Mouse (Mus musculus) heart, postnatal 0 days (tissue): ENCODE data around the gene Tbc1d10b.

Source experiments
- CTCF ChIP-seq: IDR thresholded peaks from 2 replicates; pipeline ENCODE4 v1.5.1; 2016; ENCODE audit warnings: antibody characterized with exemption, control low read depth, low read depth
- EP300 ChIP-seq: IDR thresholded peaks from 2 replicates; pipeline ENCODE4 v1.6.1; 2016; ENCODE audit warnings: antibody characterized with exemption, low read depth

DNA sequence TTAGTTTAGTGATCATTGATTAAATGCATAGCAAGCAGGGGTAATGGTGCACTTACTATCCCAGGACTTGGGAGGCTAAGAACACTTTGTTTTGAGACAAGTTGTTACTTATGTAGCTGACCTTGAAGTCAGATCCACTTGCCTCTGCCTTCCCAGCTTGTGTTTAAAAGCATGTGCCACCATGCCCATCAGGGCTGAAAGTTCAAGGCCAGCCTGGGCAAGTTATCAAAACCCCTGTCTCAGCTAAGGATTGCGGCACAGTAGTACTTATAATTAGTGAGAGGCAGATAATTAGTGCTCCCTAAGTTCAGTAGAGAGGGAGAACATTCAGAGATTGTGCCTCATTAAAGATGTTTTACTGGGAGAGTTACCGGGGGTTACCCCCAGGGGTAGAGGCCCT lies 26.5 kb upstream of the Tbc1d10b start:
- TF ChIP-seq CTCF (no peak), EP300 (no peak)
